Mouse (Mus musculus) spleen, postnatal 14 days (tissue): ENCODE measurements around the gene Ccdc144b.

ENCODE experiments used
- DNase-seq, 2 experiments: peaks; one replicate each; pipeline ENCODE4 v3.0.0; 2021 to 2022; ENCODE audit warnings: low spot score in 2 of 2

The Ccdc144b gene

GRCm38 (mm10) chr3:36053447-36053846, at the start of gene Ccdc144b:
Ccdc144b (minus strand) TSS chr3:36053547.
- no peak for DNase-seq

- no peak for DNase-seq
These were observed 42.0 kb upstream of the Ccdc144b start for GRCm38 (mm10) chr3:36095371-36095770.

- DNase-seq = no peak
These were observed 34.2 kb upstream of the Ccdc144b start for GRCm38 (mm10) chr3:36087591-36087990.

- no peak for DNase-seq
These were observed 32.0 kb upstream of the Ccdc144b start for GRCm38 (mm10) chr3:36085394-36085793.

GRCm38 (mm10) chr3:36083381-36083780, 30.0 kb upstream of the Ccdc144b start:
- no peak for DNase-seq

- no peak for DNase-seq
These were observed 29.5 kb upstream of the Ccdc144b start for GRCm38 (mm10) chr3:36082843-36083242.

- DNase-seq = no peak
These were observed 27.4 kb upstream of the Ccdc144b start for GRCm38 (mm10) chr3:36080741-36081140.

GRCm38 (mm10) chr3:36079886-36080285, 26.5 kb upstream of the Ccdc144b start:
- no peak for DNase-seq

- no peak for DNase-seq
These were observed 24.0 kb upstream of the Ccdc144b start for GRCm38 (mm10) chr3:36077386-36077785.

GRCm38 (mm10) chr3:36075466-36075865, 22.1 kb upstream of the Ccdc144b start:
- no peak for DNase-seq

GRCm38 (mm10) chr3:36074231-36074630, 20.9 kb upstream of the Ccdc144b start:
- DNase-seq = no peak

- no peak for DNase-seq
These were observed 17.7 kb upstream of the Ccdc144b start for GRCm38 (mm10) chr3:36071047-36071446.

GRCm38 (mm10) chr3:36070436-36070835, 17.1 kb upstream of the Ccdc144b start:
- no peak for DNase-seq

- no peak for DNase-seq
These were observed 14.4 kb upstream of the Ccdc144b start for GRCm38 (mm10) chr3:36067731-36068130.

GRCm38 (mm10) chr3:36065843-36066651, 12.7 kb upstream of the Ccdc144b start, which contains the start of gene Acad9:
Acad9 (plus strand) TSS chr3:36065979.
- peak; percentile 82 to 89 for DNase-seq

GRCm38 (mm10) chr3:36065166-36065565, 11.8 kb upstream of the Ccdc144b start:
- DNase-seq = no peak

GRCm38 (mm10) chr3:36064592-36065061, 11.3 kb upstream of the Ccdc144b start:
- DNase-seq = no peak

- DNase-seq = peak in 1 of 2 experiments; percentile 51
These were observed 6.9 kb upstream of the Ccdc144b start for GRCm38 (mm10) chr3:36060096-36060850.

GRCm38 (mm10) chr3:36049106-36049505, 4.2 kb downstream of the Ccdc144b start:
- no peak for DNase-seq

GRCm38 (mm10) chr3:36045086-36045485, 8.3 kb downstream of the Ccdc144b start:
- DNase-seq = no peak

GRCm38 (mm10) chr3:36044520-36044919, 8.8 kb downstream of the Ccdc144b start:
- DNase-seq = no peak

GRCm38 (mm10) chr3:36031740-36032510, 21.4 kb downstream of the Ccdc144b start:
- DNase-seq = no peak
